Mouse (Mus musculus) liver, embryonic 16.5 days (tissue): ENCODE data around the gene Kcnk16. TPM values are rescaled to one million over a fixed set of nuclear protein-coding genes. Genes with fewer than 3 reads are reported as not detected.

Experiments
- ATAC-seq: fragments of 200-750 bp; cut with Nextera tagmentation; 2 replicates; pipeline ENCODE4 v1.8.0; 2017; ENCODE audit warnings: low read depth, mild to moderate bottlenecking, moderate number of reproducible peaks, moderate library complexity
- H3K27ac ChIP-seq: fragments of 300-500 bp; sonication (generic); 2 replicates; pipeline ENCODE4 v1.5.1; 2014; ENCODE audit warnings: mild to moderate bottlenecking, low read length
- H3K27me3 ChIP-seq: fragments of 300-500 bp; sonication (generic); 2 replicates; pipeline ENCODE4 v1.6.1; 2014; ENCODE audit warnings: low read depth, low read length, mixed read lengths; ENCODE audit not compliant: control insufficient read depth, insufficient read depth
- H3K36me3 ChIP-seq: fragments of 300-500 bp; sonication (generic); 2 replicates; pipeline ENCODE4 v1.6.1; 2014; ENCODE audit warnings: mild to moderate bottlenecking; ENCODE audit not compliant: control insufficient read depth, insufficient read depth
- H3K4me1 ChIP-seq: fragments of 300-500 bp; sonication (generic); 2 replicates; pipeline ENCODE4 v1.6.1; 2014; ENCODE audit warnings: low read depth, low read length, mixed read lengths; ENCODE audit not compliant: control insufficient read depth
- H3K4me2 ChIP-seq: fragments of 300-500 bp; sonication (generic); 2 replicates; pipeline ENCODE4 v1.6.1; 2014; ENCODE audit warnings: low read depth, low read length, mixed read lengths
- H3K4me3 ChIP-seq: fragments of 300-500 bp; sonication (generic); 2 replicates; pipeline ENCODE4 v1.5.1; 2014; ENCODE audit warnings: low read depth, mild to moderate bottlenecking, low read length
- H3K9ac ChIP-seq: fragments of 300-500 bp; sonication (generic); 2 replicates; pipeline ENCODE4 v1.6.1; 2014; ENCODE audit warnings: low read depth, low read length
- H3K9me3 ChIP-seq: fragments of 300-500 bp; sonication (generic); replicated peaks from 2 replicates; pipeline ENCODE4 v1.6.1; 2016; ENCODE audit warnings: low read length; ENCODE audit not compliant: control insufficient read depth
- WGBS: fragments of 180-500 bp; shearing (Covaris S2); extraction: QIAGEN DNeasy Blood & Tissue Kit; methylation state at CpG from one replicate; pipeline ENCODE4 v1.1.7; 2014; ENCODE audit not compliant: insufficient replicate concordance; 5-methylcytosine and 5-hydroxymethylcytosine counted together
- polyA plus RNA-seq: library from polyadenylated mRNA; unstranded; fragments of >200 nt; fragmentation: Nextera tagmentation; extraction: Ambion mirVana; gene quantifications from 2 replicates; pipeline ENCODE4 v1.2.1, GENCODE M21; 2015

The Kcnk16 gene
- polyA plus RNA-seq, 1 experiment from 2014 or later = 11.3 TPM

- Histone ChIP-seq H3K27me3 (no peaks in the 10 kb centered on the region), H3K9ac (no peak overlapping the region), H3K36me3 (no peaks in the 10 kb centered on the region), H3K9me3 (no peaks in the 10 kb centered on the region), H3K4me2 (no peak overlapping the region), H3K27ac (no peak overlapping the region), H3K4me1 (no peaks in the 10 kb centered on the region), H3K4me3 (no peak overlapping the region)
- 63% methylated on average over 3 of the region's 3 CpGs for WGBS
- no peak for ATAC-seq
These were observed 25.8 kb downstream of the Kcnk16 start for GRCm38 (mm10) chr14:20243158-20243557.

GRCm38 (mm10) chr14:20242454-20242853 is 26.5 kb downstream of the Kcnk16 start:
- no peak for ATAC-seq

GRCm38 (mm10) chr14:20234403-20234802 is 34.6 kb downstream of the Kcnk16 start:
- 78% methylated on average over 2 of the region's 2 CpGs for WGBS
- Histone ChIP-seq H3K27me3 (no peaks in the 10 kb centered on the region), H3K4me2 (no peak overlapping the region), H3K27ac (no peak overlapping the region), H3K9ac (no peak overlapping the region), H3K36me3 (no peaks in the 10 kb centered on the region), H3K4me3 (no peak overlapping the region), H3K4me1 (no peaks in the 10 kb centered on the region; the same call in none of the 2 replicates), H3K9me3 (no peaks in the 10 kb centered on the region)
- ATAC-seq = no peak

More at GRCm38 (mm10) chr14:20242454-20242853, 26.5 kb downstream of the Kcnk16 start:
- WGBS = 65% methylated on average over 8 of the region's 8 CpGs
- Histone ChIP-seq H3K4me2 (no peak overlapping the region), H3K36me3 (no peaks in the 10 kb centered on the region), H3K4me3 (no peak overlapping the region), H3K27ac (no peak overlapping the region), H3K9ac (no peak overlapping the region), H3K27me3 (no peaks in the 10 kb centered on the region), H3K4me1 (no peaks in the 10 kb centered on the region), H3K9me3 (no peaks in the 10 kb centered on the region)

GRCm38 (mm10) chr14:20233016-20233980 is 35.7 kb downstream of the Kcnk16 start:
- Histone ChIP-seq H3K27ac (no peak overlapping the region), H3K9ac (no peak overlapping the region), H3K4me3 (no peak overlapping the region), H3K4me2 (no peak overlapping the region), H3K4me1 (peaks cover 3% of the 10 kb centered on the region), H3K9me3 (no peaks in the 10 kb centered on the region), H3K36me3 (no peaks in the 10 kb centered on the region), H3K27me3 (no peaks in the 10 kb centered on the region)
- no peak for ATAC-seq
- WGBS = 55% methylated on average over 11 of the region's 11 CpGs

- no peak overlapping the region for H3K9ac ChIP-seq
These were observed 38.9 kb downstream of the Kcnk16 start for GRCm38 (mm10) chr14:20230063-20230491.

GRCm38 (mm10) chr14:20229437-20229836 is 39.6 kb downstream of the Kcnk16 start:
- Histone ChIP-seq H3K4me2 (no peak overlapping the region), H3K36me3 (no peaks in the 10 kb centered on the region), H3K4me1 (peaks cover 3% of the 10 kb centered on the region), H3K9me3 (no peaks in the 10 kb centered on the region), H3K4me3 (no peak overlapping the region), H3K27ac (no peak overlapping the region), H3K9ac (no peak overlapping the region), H3K27me3 (no peaks in the 10 kb centered on the region)
- 54% methylated on average over 6 of the region's 6 CpGs for WGBS
- no peak for ATAC-seq

More at GRCm38 (mm10) chr14:20230063-20230491, 38.9 kb downstream of the Kcnk16 start:
- 54% methylated on average over 7 of the region's 7 CpGs for WGBS
- H3K4me2 ChIP-seq = no peak overlapping the region
- peak; percentile 24; the same call in 1 of the 2 replicates for ATAC-seq
- H3K27me3 ChIP-seq = no peaks in the 10 kb centered on the region
- no peaks in the 10 kb centered on the region for H3K9me3 ChIP-seq
- H3K4me3 ChIP-seq = no peak overlapping the region
- no peaks in the 10 kb centered on the region for H3K36me3 ChIP-seq
- no peak overlapping the region for H3K27ac ChIP-seq
- H3K4me1 ChIP-seq = peaks cover 3% of the 10 kb centered on the region

GRCm38 (mm10) chr14:20228336-20228735 is 40.7 kb downstream of the Kcnk16 start:
- ATAC-seq = no peak
- 22% methylated on average over 4 of the region's 4 CpGs for WGBS

GRCm38 (mm10) chr14:20226982-20227381 is 42.0 kb downstream of the Kcnk16 start:
- no peak overlapping the region for H3K4me2 ChIP-seq
- H3K9me3 ChIP-seq = no peaks in the 10 kb centered on the region
- H3K4me1 ChIP-seq = peaks cover 3% of the 10 kb centered on the region
- H3K27ac ChIP-seq = no peak overlapping the region
- H3K9ac ChIP-seq = no peak overlapping the region
- H3K4me3 ChIP-seq = no peak overlapping the region
- WGBS = 40% methylated on average over 2 of the region's 2 CpGs
- no peaks in the 10 kb centered on the region for H3K27me3 ChIP-seq
- no peak for ATAC-seq
- no peaks in the 10 kb centered on the region for H3K36me3 ChIP-seq

More at GRCm38 (mm10) chr14:20228336-20228735, 40.7 kb downstream of the Kcnk16 start:
- no peaks in the 10 kb centered on the region for H3K36me3 ChIP-seq
- no peak overlapping the region for H3K9ac ChIP-seq
- H3K4me2 ChIP-seq = no peak overlapping the region
- no peaks in the 10 kb centered on the region for H3K27me3 ChIP-seq
- no peaks in the 10 kb centered on the region for H3K9me3 ChIP-seq
- no peak overlapping the region for H3K27ac ChIP-seq
- peaks cover 3% of the 10 kb centered on the region for H3K4me1 ChIP-seq
- H3K4me3 ChIP-seq = no peak overlapping the region

- H3K4me1 ChIP-seq = peaks cover 3% of the 10 kb centered on the region
- H3K4me2 ChIP-seq = no peak overlapping the region
- no peaks in the 10 kb centered on the region for H3K36me3 ChIP-seq
- H3K27me3 ChIP-seq = no peaks in the 10 kb centered on the region
- WGBS = 33% methylated on average over 7 of the region's 7 CpGs
- no peak overlapping the region for H3K27ac ChIP-seq
- no peaks in the 10 kb centered on the region for H3K9me3 ChIP-seq
- ATAC-seq = peak; percentile 74
- H3K4me3 ChIP-seq = no peak overlapping the region
- no peak overlapping the region for H3K9ac ChIP-seq
These were observed 42.5 kb downstream of the Kcnk16 start for GRCm38 (mm10) chr14:20226488-20226887.
